In genomic region chr5:5663655-5664370, GRCm38 (mm10) we compare ENCODE assay signal across 8 mouse cellular contexts. TPM values are rescaled to one million over a fixed set of nuclear protein-coding genes. Genes with fewer than 3 reads are reported as not detected.
DNase-seq lines count a peak whose midpoint lies in the region; ATAC-seq and TF ChIP-seq lines count a peak whose summit lies in the region.

TSS of gene Cfap69 (minus strand) at chr5:5664239.

- WGBS in cerebellum, adult 2 months, result under 1% methylated on average over 48 of the region's 48 CpGs
- WGBS in liver, postnatal 0 days (ENCODE audit: insufficient replicate concordance), result under 1% methylated on average over 47 of the region's 48 CpGs

- POLR2A ChIA-PET in Patski (lab: Charles Lee), result interaction anchor here (1.0 kb wide), 1 partner anchor 85 kb away, joined by 3 read pairs; no protein-coding TSS in a partner anchor

- peak within 1 kb of the TSS; percentile 94 for H3K4me2 ChIP-seq in liver, postnatal 0 days (ENCODE audit: low read depth, low read length)

- in situ Hi-C loops in Patski (cut with MboI; ENCODE audit: low pct_unique_long_range_greater_than_20kb), result no loop called here

- CTCF ChIA-PET in Patski (lab: Charles Lee), result interaction anchor here (0.8 to 5.9 kb wide), 4 partner anchors 16 to 86 kb away, joined by 3 to 35 read pairs (median 7); partner anchors contain the start of gene Steap1

- H3K36me3 ChIP-seq in liver, postnatal 0 days (replicated peaks; ENCODE audit: insufficient read depth, low read length), result no peaks in the 10 kb centered on the region; the same call in 1 of the 2 replicates

- no peaks in the 10 kb centered on the region for H3K9me3 ChIP-seq in liver, postnatal 0 days (ENCODE audit: low read length)

- peaks cover 3% of the 10 kb centered on the region; the same call in 1 of the 2 replicates for H3K4me1 ChIP-seq in cerebellum, adult 2 months (ENCODE audit: control insufficient read depth, insufficient read depth, low read length)
- peaks cover 5% of the 10 kb centered on the region; the same call in 1 of the 2 replicates for H3K4me1 ChIP-seq in liver, postnatal 0 days (ENCODE audit: insufficient read depth)

- TF ChIP-seq CTCF in Patski (IDR thresholded peaks at IDR 0.05), result no peak
- no peak for TF ChIP-seq CTCF in cerebellum, adult 2 months (IDR thresholded peaks at IDR 0.05; ENCODE audit: borderline replicate concordance, insufficient read depth, low read depth, low read length)
- peak; percentile 23; the same call in 1 of the 2 replicates for TF ChIP-seq CTCF in layer of hippocampus, adult 2 months (conservative IDR thresholded peaks at IDR 0.05)
- TF ChIP-seq CTCF in liver, postnatal 0 days (IDR thresholded peaks at IDR 0.05; ENCODE audit: low read depth), result no peak

- H3K4me3 ChIP-seq in cerebellum, adult 2 months (replicated peaks; ENCODE audit: insufficient read depth, low read depth, low read length), result peak within 1 kb of the TSS; percentile 76
- H3K4me3 ChIP-seq in layer of hippocampus, adult 2 months, result peak within 1 kb of the TSS; percentile 76
- H3K4me3 ChIP-seq in liver, postnatal 0 days (ENCODE audit: low read depth, low read length), result peak within 1 kb of the TSS; percentile 56

- DNase-seq in Patski (ENCODE audit: low read depth, low spot score), result no peak
- peak; percentile 87 to 89 for DNase-seq in cerebellum, adult 2 months
- DNase-seq in heart, postnatal 4 days, result peak; percentile 84
- peak; percentile 85 to 88 for DNase-seq in layer of hippocampus, adult 2 months (ENCODE audit: low spot score in 2 of 2)
- DNase-seq in liver, postnatal 0 days, result peak; percentile 72
- DNase-seq in ovary, postnatal 10 days (ENCODE audit: low spot score), result peak; percentile 46
- DNase-seq in urinary bladder, postnatal 4 days (ENCODE audit: low spot score in 2 of 2), result peak; percentile 65 to 78

- H3K27me3 ChIP-seq in Patski, result no peaks in the 10 kb centered on the region
- no peaks in the 10 kb centered on the region for H3K27me3 ChIP-seq in cerebellum, adult 2 months (ENCODE audit: control insufficient read depth, insufficient read depth, low read length)
- H3K27me3 ChIP-seq in liver, postnatal 0 days (ENCODE audit: insufficient read depth, low read length), result no peaks in the 10 kb centered on the region

- H3K27ac ChIP-seq in cerebellum, adult 2 months (ENCODE audit: insufficient read depth, low read length), result no peak within 1 kb of the TSS
- peak within 1 kb of the TSS; percentile 8; the same call in 1 of the 2 replicates for H3K27ac ChIP-seq in layer of hippocampus, adult 2 months
- no peak within 1 kb of the TSS for H3K27ac ChIP-seq in liver, postnatal 0 days (ENCODE audit: low read depth)

- TF ChIP-seq EP300 in liver, postnatal 0 days (IDR thresholded peaks at IDR 0.05; ENCODE audit: low read depth), result no peak

- H3K9ac ChIP-seq in liver, postnatal 0 days (replicated peaks), result peak within 1 kb of the TSS; percentile 41; the same call in 1 of the 2 replicates

- ATAC-seq in Patski, result peak; percentile 92
- peak; percentile 98 for ATAC-seq in frontal cortex, adult (ENCODE audit: low TSS enrichment)
- ATAC-seq in liver, postnatal 0 days, result peak; percentile 67

- 0 out of 2 replicates have a peak, but pooled peaks have one; percentile 11 for TF ChIP-seq POLR2A in cerebellum, adult 2 months (IDR thresholded peaks at IDR 0.05; ENCODE audit: borderline replicate concordance, insufficient read depth, low read length)

RNA-seq across cellular contexts. Expression of gene Cfap69, which starts in this region (rescaled TPM):
- polyA plus RNA-seq in Patski (2021), result 31.9 TPM
- polyA plus RNA-seq in cerebellum, adult 2 months (2012; rRNA removed), result 10.3 and 11.2 TPM in 2 replicates
- total RNA-seq in heart, postnatal 4 days (2021), result 1 to 10 TPM; 3.3 to 3.9 TPM
- 10 to 100 TPM; 14.7 to 14.8 TPM for total RNA-seq in layer of hippocampus, adult 2 months (2021)
- 0.43 and 0.67 TPM in 2 replicates for polyA plus RNA-seq in liver, postnatal 0 days (2015; fragmentation: Nextera tagmentation; extraction: Ambion mirVana)

Comparison
In these comparisons a context has a peak if more than half of its experiments do, and no peak if none do; other contexts are left out.
1. Peak in DNase-seq, ATAC-seq, H3K4me3 ChIP-seq, H3K9ac ChIP-seq and H3K4me2 ChIP-seq in liver, postnatal 0 days; RNA of the gene not detected or under 1 TPM.